Mouse (Mus musculus): ENCODE measurements around the gene Mipol1. TPM values are rescaled to one million over a fixed set of nuclear protein-coding genes. Genes with fewer than 3 reads are reported as not detected.

Gene Mipol1
- polyA plus RNA-seq, 1 experiment from 2014 or later, result 8.7 TPM

DNA sequence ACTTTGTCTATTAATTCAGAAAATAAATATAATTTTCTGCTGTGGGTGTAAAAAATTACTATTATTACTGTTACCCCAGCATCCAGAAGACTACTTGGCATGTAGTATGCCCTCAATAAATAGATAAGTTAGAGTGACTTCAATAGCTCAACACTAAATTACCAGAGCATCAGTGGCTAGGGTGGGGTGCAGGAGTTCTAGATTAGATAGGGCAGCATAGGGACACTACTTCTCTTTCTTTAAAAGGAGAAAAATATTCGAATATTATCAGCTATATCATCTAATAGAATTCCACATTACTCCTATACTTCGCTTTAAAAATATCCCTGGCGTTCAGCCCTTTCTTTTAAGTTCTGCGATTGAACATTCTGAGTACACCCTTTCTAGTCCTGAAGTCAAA, 524 bp upstream of the Mipol1 start:
- Histone ChIP-seq H3K27me3 (ENCODE audit: control insufficient read depth, insufficient read depth, low read depth, low read length) (no peaks in the 10 kb centered on the region), H3K27ac (ENCODE audit: low read length) (peak overlapping the region; percentile 93), H3K9me3 (ENCODE audit: control insufficient read depth, low read length) (no peaks in the 10 kb centered on the region), H3K4me1 (replicated peaks; ENCODE audit: control insufficient read depth, insufficient read depth, low read length) (0 out of 2 replicates have a peak, but pooled peaks cover 2% of the 10 kb centered on the region), H3K4me3 (ENCODE audit: low read length) (peak overlapping the region; percentile 86), H3K36me3 (ENCODE audit: control insufficient read depth, insufficient read depth, low read length) (no peaks in the 10 kb centered on the region), H3K4me2 (ENCODE audit: low read depth, low read length) (peak overlapping the region; percentile 71), H3K9ac (ENCODE audit: low read length) (peak overlapping the region; percentile 77)
- 17% methylated on average over 4 of the region's 4 CpGs for WGBS
- no peak for ATAC-seq (ENCODE audit: low read depth)

DNA sequence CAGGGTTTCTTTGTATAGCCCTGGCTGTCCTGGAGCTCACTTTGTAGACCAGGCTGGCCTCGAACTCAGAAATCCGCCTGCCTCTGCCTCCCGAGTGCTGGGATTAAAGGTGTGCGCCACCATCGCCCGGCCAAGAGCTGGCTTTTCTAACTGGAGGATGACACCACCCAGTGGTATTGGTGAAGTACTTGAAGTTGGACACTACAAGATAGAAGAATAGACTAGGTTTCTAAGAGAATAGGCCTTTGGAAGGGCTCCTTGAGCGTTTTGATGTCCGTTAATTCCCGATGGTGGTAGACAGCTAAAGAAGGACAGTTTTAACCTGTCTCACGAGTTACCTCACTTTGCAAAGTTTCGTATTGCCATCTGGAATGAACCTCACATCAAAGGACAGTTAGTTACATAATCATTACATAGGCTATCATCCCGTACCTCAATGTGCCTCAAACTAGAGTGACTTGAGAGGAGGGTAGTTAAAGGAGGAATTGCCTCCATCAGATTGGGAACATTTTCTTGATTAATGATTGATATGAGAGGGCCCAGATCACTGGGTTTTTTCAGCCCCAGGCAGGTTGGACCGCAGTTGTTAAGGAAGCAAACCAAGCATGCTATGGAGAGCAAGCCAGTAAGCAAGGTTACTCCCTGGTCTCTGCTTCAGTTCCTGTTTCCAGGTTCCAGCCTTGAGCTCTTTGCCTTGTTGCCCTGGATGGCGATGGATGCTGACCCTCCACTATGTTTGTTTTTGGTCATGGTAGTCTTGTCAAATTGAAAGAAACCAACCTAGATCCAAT, 1.1 kb downstream of the Mipol1 start:
- 55% methylated on average over 14 of the region's 14 CpGs for WGBS
- H3K36me3 ChIP-seq (ENCODE audit: control insufficient read depth, insufficient read depth, low read length), result no peaks in the 10 kb centered on the region
- H3K4me3 ChIP-seq (ENCODE audit: low read length), result peak overlapping the region; percentile 86
- 0 out of 2 replicates have a peak, but pooled peaks cover 2% of the 10 kb centered on the region for H3K4me1 ChIP-seq (replicated peaks; ENCODE audit: control insufficient read depth, insufficient read depth, low read length)
- H3K27me3 ChIP-seq (ENCODE audit: control insufficient read depth, insufficient read depth, low read depth, low read length), result no peaks in the 10 kb centered on the region
- no peaks in the 10 kb centered on the region for H3K9me3 ChIP-seq (ENCODE audit: control insufficient read depth, low read length)
- H3K27ac ChIP-seq (ENCODE audit: low read length), result peak overlapping the region; percentile 93; the same call in 1 of the 2 replicates
- H3K9ac ChIP-seq (ENCODE audit: low read length), result peak overlapping the region; percentile 92
- H3K4me2 ChIP-seq (ENCODE audit: low read depth, low read length), result peak overlapping the region; percentile 71
- no peak for ATAC-seq (ENCODE audit: low read depth)

DNA sequence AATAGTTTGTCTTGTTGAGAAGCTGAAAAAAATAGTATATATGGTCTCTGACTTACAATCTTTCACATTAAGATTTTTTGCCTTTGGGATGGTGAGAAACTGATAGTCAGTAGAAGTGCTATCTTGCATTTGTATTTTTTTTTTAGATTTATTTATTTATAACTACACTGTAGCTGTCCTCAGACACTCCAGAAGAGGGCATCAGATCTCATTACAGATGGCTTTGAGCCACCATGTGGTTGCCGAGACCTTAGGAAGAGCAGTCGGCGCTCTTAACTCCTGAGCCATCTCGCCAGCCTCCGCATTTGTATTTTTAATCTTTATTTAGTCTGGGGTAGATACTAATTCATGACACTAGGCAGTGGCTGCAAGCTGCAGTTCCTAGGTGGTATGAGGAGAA, 3.2 kb downstream of the Mipol1 start:
- WGBS, result 79% methylated on average over 5 of the region's 5 CpGs
- H3K36me3 ChIP-seq (ENCODE audit: control insufficient read depth, insufficient read depth, low read length), result peaks cover 4% of the 10 kb centered on the region
- no peak for ATAC-seq (ENCODE audit: low read depth)
- no peak overlapping the region for H3K9ac ChIP-seq (ENCODE audit: low read length)
- H3K4me3 ChIP-seq (ENCODE audit: low read length), result no peak overlapping the region
- 0 out of 2 replicates have a peak, but pooled peaks cover 2% of the 10 kb centered on the region for H3K4me1 ChIP-seq (replicated peaks; ENCODE audit: control insufficient read depth, insufficient read depth, low read length)
- H3K4me2 ChIP-seq (ENCODE audit: low read depth, low read length), result no peak overlapping the region
- H3K27ac ChIP-seq (ENCODE audit: low read length), result no peak overlapping the region
- no peaks in the 10 kb centered on the region for H3K27me3 ChIP-seq (ENCODE audit: control insufficient read depth, insufficient read depth, low read depth, low read length)
- no peaks in the 10 kb centered on the region for H3K9me3 ChIP-seq (ENCODE audit: control insufficient read depth, low read length)

DNA sequence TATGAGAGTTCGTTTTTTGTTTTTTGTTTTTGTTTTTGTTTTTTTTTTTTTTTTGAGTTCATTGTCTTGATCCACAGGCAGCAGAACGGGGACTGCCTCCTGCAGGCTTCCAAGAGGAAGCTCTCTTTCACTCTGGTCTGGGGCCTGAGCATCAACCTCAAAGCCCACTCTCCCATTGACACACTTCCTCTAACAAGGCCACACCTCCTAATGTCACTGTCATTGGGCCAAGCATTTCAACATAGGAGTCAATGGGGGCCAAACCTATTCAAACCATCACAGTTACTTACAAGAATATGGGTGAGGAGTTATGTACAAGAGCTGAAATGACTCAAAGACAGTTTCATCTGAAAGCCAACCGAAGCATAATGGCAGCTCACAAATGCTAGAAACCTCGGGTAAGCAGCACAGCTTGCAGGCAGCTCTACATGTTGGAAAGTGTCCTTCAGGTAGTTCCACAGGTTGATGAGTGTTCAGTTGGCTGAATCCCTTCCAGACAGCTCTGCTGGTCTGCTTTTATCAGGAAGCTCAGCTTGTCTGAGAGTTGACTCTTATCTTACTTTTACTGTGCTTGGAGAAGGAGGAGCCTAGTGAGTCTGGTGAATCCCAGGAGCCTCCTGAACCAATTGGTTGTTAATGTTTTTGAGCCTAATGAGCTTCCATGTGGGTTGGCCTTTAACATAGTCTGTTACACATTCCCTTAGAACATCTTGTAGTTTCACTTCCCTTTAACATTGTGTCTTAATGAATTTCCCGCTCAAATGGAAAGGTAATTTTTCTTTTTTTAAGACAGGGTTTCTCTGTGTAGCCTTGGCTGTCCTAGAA, 13.7 kb downstream of the Mipol1 start:
- 85% methylated on average over 5 of the region's 5 CpGs for WGBS
- peaks cover 9% of the 10 kb centered on the region for H3K36me3 ChIP-seq (ENCODE audit: control insufficient read depth, insufficient read depth, low read length)
- H3K4me2 ChIP-seq (ENCODE audit: low read depth, low read length), result no peak overlapping the region
- no peaks in the 10 kb centered on the region for H3K9me3 ChIP-seq (ENCODE audit: control insufficient read depth, low read length)
- H3K27me3 ChIP-seq (ENCODE audit: control insufficient read depth, insufficient read depth, low read depth, low read length), result no peaks in the 10 kb centered on the region
- no peak overlapping the region for H3K4me3 ChIP-seq (ENCODE audit: low read length)
- no peak overlapping the region for H3K9ac ChIP-seq (ENCODE audit: low read length)
- no peak overlapping the region for H3K27ac ChIP-seq (ENCODE audit: low read length)
- ATAC-seq (ENCODE audit: low read depth), result no peak
- H3K4me1 ChIP-seq (replicated peaks; ENCODE audit: control insufficient read depth, insufficient read depth, low read length), result no peaks in the 10 kb centered on the region

DNA sequence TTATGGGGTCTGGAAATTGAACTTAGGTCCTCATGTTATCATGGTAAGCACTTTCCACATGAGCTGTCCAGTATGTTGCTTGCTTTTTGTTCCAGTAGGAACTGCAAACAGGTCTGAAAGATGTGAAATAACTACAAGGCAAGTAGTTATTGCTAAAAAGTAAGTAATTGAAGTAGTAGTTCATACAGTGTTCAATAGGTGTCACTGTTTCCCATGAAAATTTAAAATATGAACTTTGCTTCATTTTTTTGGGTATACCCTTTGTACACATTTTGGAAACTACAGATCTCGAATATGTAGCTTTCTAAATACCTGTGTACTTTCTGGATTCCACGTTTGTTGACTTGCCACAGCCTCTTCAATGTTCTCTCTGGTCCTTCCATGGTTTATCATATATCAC, 28.3 kb downstream of the Mipol1 start:
- Histone ChIP-seq H3K4me3 (ENCODE audit: low read length) (no peak overlapping the region), H3K36me3 (ENCODE audit: control insufficient read depth, insufficient read depth, low read length) (no peaks in the 10 kb centered on the region), H3K4me1 (replicated peaks; ENCODE audit: control insufficient read depth, insufficient read depth, low read length) (no peaks in the 10 kb centered on the region), H3K9me3 (ENCODE audit: control insufficient read depth, low read length) (no peaks in the 10 kb centered on the region), H3K9ac (ENCODE audit: low read length) (no peak overlapping the region), H3K27ac (ENCODE audit: low read length) (no peak overlapping the region), H3K27me3 (ENCODE audit: control insufficient read depth, insufficient read depth, low read depth, low read length) (no peaks in the 10 kb centered on the region), H3K4me2 (ENCODE audit: low read depth, low read length) (no peak overlapping the region)
- 36% methylated on average over 2 of the region's 2 CpGs for WGBS
- no peak for ATAC-seq (ENCODE audit: low read depth)

DNA sequence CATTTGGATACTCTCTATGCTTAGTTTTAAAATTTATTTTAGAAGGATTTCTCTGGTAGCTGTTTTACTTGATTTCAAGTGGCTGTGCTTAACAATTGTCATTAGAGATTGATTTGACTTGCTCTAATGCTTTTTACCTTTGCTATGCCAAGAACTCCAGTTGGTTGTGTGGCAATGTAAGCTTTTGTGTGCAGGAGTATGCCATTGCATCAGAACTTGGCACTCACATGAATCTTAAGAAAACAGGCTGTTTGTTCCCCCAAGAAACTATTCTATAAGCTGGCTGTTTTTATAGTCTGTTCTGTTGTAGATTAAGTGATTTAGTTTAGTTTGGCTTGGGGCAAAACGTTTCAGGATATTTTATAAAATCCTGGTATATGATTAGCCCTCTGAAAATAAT, 45.2 kb downstream of the Mipol1 start:
- H3K4me1 ChIP-seq (replicated peaks; ENCODE audit: control insufficient read depth, insufficient read depth, low read length), result no peaks in the 10 kb centered on the region
- no peaks in the 10 kb centered on the region for H3K9me3 ChIP-seq (ENCODE audit: control insufficient read depth, low read length)
- H3K9ac ChIP-seq (ENCODE audit: low read length), result no peak overlapping the region
- H3K4me3 ChIP-seq (ENCODE audit: low read length), result no peak overlapping the region
- H3K27me3 ChIP-seq (ENCODE audit: control insufficient read depth, insufficient read depth, low read depth, low read length), result no peaks in the 10 kb centered on the region
- no peak overlapping the region for H3K4me2 ChIP-seq (ENCODE audit: low read depth, low read length)
- H3K27ac ChIP-seq (ENCODE audit: low read length), result no peak overlapping the region
- whole genome bisulfite sequencing, result 45% methylated on average over 1 of the region's 1 CpGs
- no peaks in the 10 kb centered on the region for H3K36me3 ChIP-seq (ENCODE audit: control insufficient read depth, insufficient read depth, low read length)
- ATAC-seq (ENCODE audit: low read depth), result no peak

DNA sequence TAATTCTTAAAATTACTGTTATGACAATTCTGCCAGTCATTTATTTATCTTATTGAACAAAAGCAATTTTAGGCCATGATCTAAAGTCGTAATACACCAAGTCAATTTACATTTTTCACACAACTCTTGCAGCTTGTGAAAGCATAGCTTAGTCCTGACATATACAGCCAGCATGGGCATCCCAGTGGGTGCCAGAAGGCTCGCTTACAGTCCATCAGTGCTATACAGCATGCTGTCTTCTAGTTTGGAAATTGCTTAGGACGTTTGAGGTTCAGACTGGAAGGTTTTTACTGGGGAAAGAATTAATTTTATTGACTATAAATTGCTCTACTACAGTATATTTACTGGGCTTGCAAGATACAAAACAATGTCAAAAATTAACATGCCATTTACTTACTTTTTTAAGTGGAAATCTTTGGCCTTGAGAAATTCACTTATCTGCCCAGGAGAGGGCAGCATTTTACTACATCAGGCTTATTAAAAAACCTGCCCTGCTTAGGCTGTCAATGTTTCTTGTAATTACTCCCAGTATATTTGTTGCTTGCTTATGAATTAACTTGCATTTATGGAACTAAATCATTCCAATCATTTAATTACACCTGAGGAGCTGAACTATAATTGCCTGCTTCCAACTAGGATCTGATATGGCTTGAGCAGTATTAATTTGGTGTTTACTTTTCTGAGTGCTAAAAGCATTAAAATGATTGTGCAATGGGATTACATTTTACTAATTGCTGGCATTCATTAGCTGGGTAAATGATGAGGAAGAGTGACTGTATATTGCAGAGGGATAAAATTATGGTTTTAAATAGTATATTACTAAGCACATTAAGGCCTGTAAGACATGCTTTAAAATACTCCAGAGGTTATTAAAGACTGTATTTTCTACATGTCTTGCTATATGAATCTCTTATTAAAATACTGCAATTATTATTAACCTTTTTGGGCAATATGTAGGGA, 51.2 kb downstream of the Mipol1 start:
- H3K27me3 ChIP-seq (ENCODE audit: control insufficient read depth, insufficient read depth, low read depth, low read length), result no peaks in the 10 kb centered on the region
- no peak overlapping the region for H3K4me2 ChIP-seq (ENCODE audit: low read depth, low read length)
- no peaks in the 10 kb centered on the region for H3K4me1 ChIP-seq (replicated peaks; ENCODE audit: control insufficient read depth, insufficient read depth, low read length)
- no peak overlapping the region for H3K4me3 ChIP-seq (ENCODE audit: low read length)
- no peak for ATAC-seq (ENCODE audit: low read depth)
- no peak overlapping the region for H3K9ac ChIP-seq (ENCODE audit: low read length)
- no peaks in the 10 kb centered on the region for H3K36me3 ChIP-seq (ENCODE audit: control insufficient read depth, insufficient read depth, low read length)
- 48% methylated on average over 3 of the region's 3 CpGs for WGBS
- H3K9me3 ChIP-seq (ENCODE audit: control insufficient read depth, low read length), result no peaks in the 10 kb centered on the region
- no peak overlapping the region for H3K27ac ChIP-seq (ENCODE audit: low read length)

DNA sequence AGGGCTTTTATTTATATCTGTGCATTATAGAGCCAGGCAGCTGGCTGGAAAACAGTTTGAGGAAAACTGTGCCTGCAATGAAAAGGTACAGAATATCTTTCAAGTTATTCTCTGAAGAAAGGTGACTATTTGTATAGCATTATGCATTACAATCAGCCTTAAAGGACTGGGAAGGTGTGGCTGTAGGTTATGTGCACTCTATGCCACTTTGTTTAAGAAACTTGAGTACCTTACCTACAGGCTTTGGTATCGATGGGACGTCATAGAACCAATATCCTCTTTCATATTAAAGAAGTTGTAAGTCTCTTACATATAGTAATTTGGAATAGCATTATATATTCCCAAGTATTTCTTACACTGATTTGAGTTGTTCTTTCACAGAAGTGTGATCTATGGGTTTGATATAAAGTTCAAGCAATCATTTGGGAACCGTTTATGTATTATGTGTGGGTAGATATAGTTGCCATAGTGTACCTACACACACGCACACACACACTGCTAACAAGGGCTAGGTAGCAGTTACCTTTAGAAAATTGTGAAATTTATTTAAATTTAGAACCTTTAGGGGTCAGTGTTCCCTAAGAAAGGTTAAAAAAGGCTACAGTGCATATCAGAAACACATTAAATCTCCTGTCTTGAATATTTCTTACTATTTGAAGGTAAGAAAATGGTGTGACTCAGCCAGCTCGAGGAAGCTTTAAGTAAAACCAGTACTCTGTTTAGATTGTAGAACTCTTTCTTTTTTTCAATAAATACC, 55.3 kb downstream of the Mipol1 start:
- Histone ChIP-seq H3K9me3 (ENCODE audit: control insufficient read depth, low read length) (no peaks in the 10 kb centered on the region), H3K27me3 (ENCODE audit: control insufficient read depth, insufficient read depth, low read depth, low read length) (no peaks in the 10 kb centered on the region), H3K27ac (ENCODE audit: low read length) (no peak overlapping the region), H3K4me1 (replicated peaks; ENCODE audit: control insufficient read depth, insufficient read depth, low read length) (no peaks in the 10 kb centered on the region), H3K4me3 (ENCODE audit: low read length) (no peak overlapping the region), H3K4me2 (ENCODE audit: low read depth, low read length) (no peak overlapping the region), H3K9ac (ENCODE audit: low read length) (no peak overlapping the region), H3K36me3 (ENCODE audit: control insufficient read depth, insufficient read depth, low read length) (no peaks in the 10 kb centered on the region)
- 62% methylated on average over 5 of the region's 5 CpGs for WGBS
- ATAC-seq (ENCODE audit: low read depth), result peak; percentile 51; the same call in 1 of the 2 replicates
